Mouse (Mus musculus): ENCODE results near the gene Nrp2.

- TF ChIP-seq CTCF (IDR thresholded peaks at IDR 0.05; ENCODE audit: control insufficient read depth, insufficient read depth, insufficient replicate concordance, low read depth, low read length), result no peak
- TF ChIP-seq POLR2A (IDR thresholded peaks at IDR 0.05; ENCODE audit: control insufficient read depth, low read depth, low read length), result no peak
These were observed 131.5 kb downstream of the Nrp2 start for GRCm38 (mm10) chr1:62834443-62835185.
